Mouse (Mus musculus): ENCODE measurements around the gene Gpsm3. TPM values are rescaled to one million over a fixed set of nuclear protein-coding genes. Genes with fewer than 3 reads are reported as not detected.
A peak's percentile ranks its signal among the peaks of the same experiment; 100 is the strongest.
"Not testable (repeated sequence)": the region's sequence is repeated elsewhere in the genome, so short reads cannot be mapped to it uniquely, and the experiment has no call there.

Gpsm3 gene
- 1 to 10 TPM; 2.6 to 2.9 TPM for total RNA-seq (2021)

- DNase-seq (ENCODE audit: low spot score in 2 of 2): no peak
- intact Hi-C loops (cut with DNase I): loop anchor here (5.0 to 10.0 kb wide), 2 partner anchors 555 to 648 kb away; partner anchors contain the start of genes Col11a2, Nfkbil1, Rxrb and Slc39a7
These were observed at the start of gene Gpsm3 for GRCm38 (mm10) chr17:34589681-34590101. Gene Gpsm3, plus strand, starts transcription at chr17:34589806.

DNA sequence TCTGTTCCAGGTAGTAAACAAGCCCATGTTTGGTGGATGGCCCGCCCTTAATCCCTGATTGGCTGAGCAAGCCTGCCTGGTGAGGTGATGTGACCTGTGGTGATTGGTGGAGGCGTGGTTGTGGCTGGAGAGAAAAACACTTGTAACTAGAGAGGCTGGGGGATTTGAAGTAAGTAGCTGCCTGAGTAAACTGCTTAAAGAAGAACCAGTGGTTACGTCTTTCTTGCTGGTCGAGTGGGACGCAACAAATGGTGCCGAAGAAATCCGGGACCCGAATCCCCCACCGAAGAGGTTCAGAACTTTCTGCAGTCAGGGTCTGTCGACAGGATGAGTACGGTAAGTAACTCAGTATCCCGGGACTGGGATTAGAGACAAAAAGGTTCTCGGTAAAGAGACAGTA, 46.0 kb upstream of the Gpsm3 start:
- intact Hi-C loops (cut with DNase I); DNase-seq (ENCODE audit: low spot score in 2 of 2): not testable (repeated sequence)

DNA sequence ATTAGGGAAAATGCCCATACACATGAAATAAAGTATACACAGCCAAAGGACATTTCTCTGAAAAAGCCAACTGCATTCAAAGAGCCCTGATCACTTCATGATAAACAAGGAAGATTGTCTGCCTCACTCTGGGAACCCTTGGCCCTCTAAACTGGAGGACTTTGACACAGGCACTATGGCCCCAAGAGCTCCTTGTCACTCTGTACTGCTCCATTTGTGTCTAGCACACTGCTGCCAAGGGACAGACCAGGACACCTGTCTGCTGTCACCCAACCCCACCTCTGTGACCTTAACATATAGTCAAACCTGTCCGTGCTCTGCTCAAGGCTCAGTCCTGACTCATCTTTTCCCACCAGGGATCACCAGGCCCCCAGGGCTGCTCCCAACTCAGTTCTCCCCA, 42.8 kb upstream of the Gpsm3 start:
- intact Hi-C loops (cut with DNase I): no loop called here
- no peak for DNase-seq (ENCODE audit: low spot score in 2 of 2)

DNA sequence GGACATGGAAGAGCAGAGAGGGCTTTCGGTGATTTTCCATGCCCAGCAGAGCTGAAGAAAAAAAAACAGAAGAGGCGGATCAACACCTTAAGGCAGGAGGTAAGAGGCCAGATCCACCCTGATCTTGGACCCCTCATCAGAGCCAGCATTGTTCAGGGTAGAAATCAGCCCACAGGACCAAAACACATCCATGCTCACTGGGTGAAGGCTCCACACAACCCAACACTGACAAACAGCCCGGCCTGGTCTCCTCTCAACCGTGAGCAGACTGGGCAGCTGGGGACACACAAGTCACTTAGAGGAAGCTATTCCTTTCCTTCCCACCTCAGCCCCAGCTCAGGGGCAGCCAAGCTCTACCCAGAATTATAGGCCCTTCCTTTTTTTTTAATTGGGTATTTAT, 42.0 kb upstream of the Gpsm3 start:
- DNase-seq (ENCODE audit: low spot score in 2 of 2): no peak
- intact Hi-C loops (cut with DNase I): no loop called here

DNA sequence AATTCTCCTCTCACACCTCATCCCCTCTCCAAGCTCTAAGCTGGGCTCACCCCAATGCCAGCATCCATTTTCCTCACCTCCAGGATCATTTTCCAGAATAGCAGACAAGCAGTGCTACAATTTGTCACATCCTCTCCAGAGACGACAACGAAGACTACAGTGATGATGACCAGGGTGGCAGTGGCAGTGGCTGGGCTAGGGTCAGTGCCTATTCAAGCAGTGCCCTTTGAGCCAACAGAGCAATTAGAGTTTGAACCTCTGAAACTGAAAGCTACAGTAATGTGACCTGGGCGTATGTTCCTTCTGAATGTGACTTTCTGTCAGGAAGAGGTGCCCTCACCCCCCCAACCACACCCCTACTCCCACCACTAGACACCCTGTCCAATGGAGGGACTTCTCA, 40.5 kb upstream of the Gpsm3 start:
- intact Hi-C loops (cut with DNase I): no loop called here
- DNase-seq (ENCODE audit: low spot score in 2 of 2): no peak

GRCm38 (mm10) chr17:34549843-34550242, 39.8 kb upstream of the Gpsm3 start:
- no peak for DNase-seq (ENCODE audit: low spot score in 2 of 2)
- intact Hi-C loops (cut with DNase I): no loop called here

DNA sequence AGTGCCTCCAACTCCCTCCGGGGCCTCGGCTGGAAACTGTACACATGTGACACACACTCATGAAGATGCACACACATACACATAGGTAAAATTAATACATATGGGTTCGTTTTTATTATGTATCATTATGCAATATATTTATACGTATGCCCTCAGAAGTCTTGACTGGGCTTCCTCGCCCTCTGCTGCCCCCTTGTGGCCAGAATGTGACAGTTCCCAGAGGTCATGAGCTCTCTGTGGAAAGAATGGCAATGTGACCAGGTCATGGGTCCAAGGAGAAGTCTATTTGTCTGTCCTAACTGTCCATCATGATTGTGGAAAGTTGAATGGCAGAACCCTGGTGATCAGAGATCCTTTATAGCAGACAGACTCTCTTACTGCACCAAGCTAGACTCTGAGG, 34.1 kb upstream of the Gpsm3 start:
- DNase-seq (ENCODE audit: low spot score in 2 of 2): peak; percentile 47 to 60
- intact Hi-C loops (cut with DNase I): loop anchor here (5.0 kb wide), 1 partner anchor 113 kb away; no protein-coding TSS in a partner anchor

DNA sequence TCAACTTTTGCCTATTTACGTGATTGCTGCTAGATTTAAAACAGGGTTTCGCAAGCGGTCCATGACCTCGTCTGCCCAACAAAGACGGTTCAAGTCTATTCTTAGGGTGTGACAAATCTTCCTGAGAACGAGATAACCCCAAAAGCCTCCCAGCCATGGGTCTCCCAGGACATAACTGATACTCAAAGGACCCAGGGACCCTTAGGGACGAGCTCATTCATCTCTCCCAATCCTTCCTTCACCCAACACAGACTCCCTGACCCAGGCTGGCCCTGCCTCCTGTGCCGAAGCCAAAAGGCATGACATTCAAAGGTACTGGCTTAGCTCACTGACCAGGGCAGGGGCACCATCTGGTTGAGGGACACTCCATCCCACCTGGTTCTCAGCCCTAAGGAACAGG, 33.2 kb upstream of the Gpsm3 start:
- intact Hi-C loops (cut with DNase I): loop anchor here (5.0 kb wide), 1 partner anchor 114 kb away; no protein-coding TSS in a partner anchor
- no peak for DNase-seq (ENCODE audit: low spot score in 2 of 2)

- DNase-seq (ENCODE audit: low spot score in 2 of 2): no peak
- intact Hi-C loops (cut with DNase I): loop anchor here (5.0 kb wide), 1 partner anchor 115 kb away; no protein-coding TSS in a partner anchor
These were observed 32.2 kb upstream of the Gpsm3 start for GRCm38 (mm10) chr17:34557411-34557810.

DNA sequence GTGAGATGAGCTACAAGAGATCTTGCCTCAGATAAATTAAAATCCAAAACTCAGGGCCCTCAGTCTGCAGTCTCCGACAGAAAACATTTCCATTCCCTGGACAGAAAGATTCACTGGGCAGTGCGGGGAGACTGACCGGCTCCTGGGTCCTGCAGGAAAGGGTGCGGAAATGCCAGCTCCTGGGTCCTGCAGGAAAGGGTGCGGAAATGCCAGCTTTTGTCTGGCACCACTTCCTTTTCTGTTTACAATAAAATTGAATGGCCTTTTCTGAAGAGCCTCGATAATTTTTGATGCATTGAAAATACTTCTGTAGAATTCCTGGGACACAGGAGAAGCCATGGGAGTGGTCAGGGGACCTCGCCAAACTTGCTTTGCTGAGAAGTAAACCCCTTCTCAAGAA, 30.5 kb upstream of the Gpsm3 start:
- no peak for DNase-seq (ENCODE audit: low spot score in 2 of 2)
- intact Hi-C loops (cut with DNase I): loop anchor here (5.0 kb wide), 1 partner anchor 117 kb away; no protein-coding TSS in a partner anchor

- intact Hi-C loops (cut with DNase I): loop anchor here (5.0 kb wide), 1 partner anchor 118 kb away; no protein-coding TSS in a partner anchor
- DNase-seq (ENCODE audit: low spot score in 2 of 2): no peak
These were observed 29.7 kb upstream of the Gpsm3 start for GRCm38 (mm10) chr17:34559895-34560294.

GRCm38 (mm10) chr17:34560438-34560837, 29.2 kb upstream of the Gpsm3 start:
- DNase-seq (ENCODE audit: low spot score in 2 of 2): no peak
- intact Hi-C loops (cut with DNase I): no loop called here

- intact Hi-C loops (cut with DNase I): no loop called here
- DNase-seq (ENCODE audit: low spot score in 2 of 2): no peak
These were observed 28.4 kb upstream of the Gpsm3 start for GRCm38 (mm10) chr17:34561200-34561599.

DNA sequence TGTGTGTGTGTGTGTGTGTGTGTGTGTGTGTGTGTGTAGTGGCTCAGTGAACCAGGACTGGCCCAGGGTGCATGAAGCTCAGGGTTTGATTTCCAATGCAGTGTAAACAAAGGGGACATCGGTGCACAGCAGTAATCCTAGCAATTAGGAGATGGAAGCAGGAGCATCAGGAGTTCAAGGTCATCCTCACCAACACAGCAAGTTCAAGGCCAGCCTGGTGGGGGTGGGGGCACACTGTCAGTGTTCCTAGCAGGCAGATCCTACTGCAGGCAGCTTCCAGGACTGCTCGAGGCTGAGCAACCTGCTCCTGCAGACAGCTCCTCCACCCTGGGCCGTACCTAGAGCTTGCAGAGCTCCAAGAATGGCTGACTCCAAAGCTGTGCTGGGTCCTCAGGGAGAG, 27.0 kb upstream of the Gpsm3 start:
- intact Hi-C loops (cut with DNase I): no loop called here

GRCm38 (mm10) chr17:34563354-34563753, 26.3 kb upstream of the Gpsm3 start:
- intact Hi-C loops (cut with DNase I): no loop called here
- no peak for DNase-seq (ENCODE audit: low spot score in 2 of 2)

More for the DNA sequence above, 27.0 kb upstream of the Gpsm3 start:
- no peak for DNase-seq (ENCODE audit: low spot score in 2 of 2)

DNA sequence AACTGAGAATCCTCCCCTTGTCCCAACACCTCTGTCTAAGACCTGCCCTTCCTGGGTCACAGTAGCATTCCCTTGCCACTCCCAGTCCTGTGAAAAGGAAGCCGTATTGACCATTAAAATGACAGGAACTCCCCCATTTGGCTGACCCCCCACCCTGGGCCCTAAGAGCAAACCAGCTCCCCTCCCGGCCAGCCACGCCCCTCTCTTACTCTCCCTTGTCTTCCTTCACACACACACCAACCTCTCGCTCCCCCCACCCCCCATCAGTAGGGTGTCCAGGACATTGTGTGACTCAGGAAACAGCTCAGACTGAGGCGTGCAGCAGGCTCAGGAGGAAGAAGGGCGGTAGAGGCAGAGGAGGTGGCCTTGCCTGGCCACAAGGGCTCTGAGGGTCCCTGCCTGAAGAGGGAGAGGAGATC, 25.6 kb upstream of the Gpsm3 start, which contains the start of gene Notch4:
Notch4 (plus strand) TSS at position 266 of the 419 bp plus-strand sequence.
- DNase-seq (ENCODE audit: low spot score in 2 of 2): no peak

DNA sequence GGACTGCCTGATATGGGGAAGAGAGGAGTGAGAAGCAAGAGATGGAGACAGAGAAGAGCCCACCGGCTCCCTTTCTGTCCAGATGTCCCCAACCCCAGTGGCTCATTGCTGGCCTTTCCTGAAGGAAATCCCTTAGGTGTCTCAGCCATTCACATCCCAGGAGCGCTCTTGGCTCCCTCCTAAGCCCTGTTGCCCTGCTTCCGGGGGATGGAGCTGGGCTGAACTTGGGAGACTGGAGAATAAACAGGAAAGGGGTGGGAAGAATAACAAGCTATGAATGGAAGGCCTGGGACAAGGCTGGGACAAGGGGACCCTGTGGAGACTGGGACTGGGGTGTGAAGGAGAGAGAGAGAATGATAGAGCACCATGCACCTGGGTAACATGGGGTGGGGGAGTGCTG, 24.8 kb upstream of the Gpsm3 start:
- no peak for DNase-seq (ENCODE audit: low spot score in 2 of 2)
- intact Hi-C loops (cut with DNase I): no loop called here

More for the DNA sequence above, 25.6 kb upstream of the Gpsm3 start, which contains the start of gene Notch4:
- intact Hi-C loops (cut with DNase I): no loop called here

GRCm38 (mm10) chr17:34567311-34567710, 22.3 kb upstream of the Gpsm3 start:
- intact Hi-C loops (cut with DNase I): no loop called here
- no peak for DNase-seq (ENCODE audit: low spot score in 2 of 2)

- no peak for DNase-seq (ENCODE audit: low spot score in 2 of 2)
- intact Hi-C loops (cut with DNase I): no loop called here
These were observed 21.2 kb upstream of the Gpsm3 start for GRCm38 (mm10) chr17:34568421-34568820.

DNA sequence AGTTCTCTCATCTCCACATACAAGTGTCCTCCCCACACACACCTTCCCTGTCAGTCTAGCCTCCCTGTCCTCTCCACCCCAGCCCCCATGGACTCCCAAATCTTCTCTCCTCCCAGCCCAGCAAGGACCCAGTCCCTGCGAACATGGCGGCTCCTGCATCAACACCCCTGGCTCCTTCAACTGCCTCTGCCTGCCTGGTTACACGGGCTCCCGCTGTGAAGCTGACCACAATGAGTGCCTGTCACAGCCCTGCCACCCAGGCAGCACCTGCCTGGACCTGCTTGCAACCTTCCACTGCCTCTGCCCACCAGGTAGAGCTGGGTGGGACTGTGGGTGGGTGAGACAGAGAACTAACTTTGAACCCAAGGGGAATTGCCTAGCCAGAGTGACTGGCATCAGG, 19.7 kb upstream of the Gpsm3 start:
- intact Hi-C loops (cut with DNase I): no loop called here
- no peak for DNase-seq (ENCODE audit: low spot score in 2 of 2)

DNA sequence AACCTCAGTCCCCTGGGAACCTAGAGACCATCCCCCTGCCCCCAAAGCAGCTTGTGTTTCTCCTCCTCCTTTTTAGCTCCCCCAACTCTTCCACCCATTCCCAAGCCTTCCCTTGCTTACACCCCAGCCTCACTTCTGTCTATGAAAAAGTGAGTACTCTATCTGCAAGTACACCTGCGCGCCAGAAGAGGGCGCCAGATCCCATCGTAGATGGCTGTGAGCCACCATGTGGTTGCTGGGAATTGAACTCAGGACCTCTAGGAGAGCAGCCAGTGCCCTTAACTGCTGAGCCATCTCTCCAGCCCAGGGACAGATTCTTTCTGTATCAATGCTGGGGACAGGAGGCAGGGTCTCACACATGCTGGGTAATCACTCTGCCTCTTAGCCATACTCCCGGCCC, 17.7 kb upstream of the Gpsm3 start:
- intact Hi-C loops (cut with DNase I): no loop called here
- no peak for DNase-seq (ENCODE audit: low spot score in 2 of 2)

- intact Hi-C loops (cut with DNase I): no loop called here
- no peak for DNase-seq (ENCODE audit: low spot score in 2 of 2)
These were observed 17.2 kb upstream of the Gpsm3 start for GRCm38 (mm10) chr17:34572361-34572760.

All from left cerebral cortex, postnatal 36 days (tissue).